Mouse (Mus musculus) frontal cortex, adult (tissue): ENCODE measurements around the gene Ppm1m.
A peak's percentile ranks its signal among the peaks of the same experiment; 100 is the strongest.

Source experiments
- ATAC-seq: cut with Nextera tagmentation; 2 replicates; pipeline ENCODE4 v1.9.2; 2017; ENCODE audit warnings: mild to moderate bottlenecking, moderate library complexity, mixed read lengths; ENCODE audit not compliant: low TSS enrichment

The Ppm1m gene

DNA sequence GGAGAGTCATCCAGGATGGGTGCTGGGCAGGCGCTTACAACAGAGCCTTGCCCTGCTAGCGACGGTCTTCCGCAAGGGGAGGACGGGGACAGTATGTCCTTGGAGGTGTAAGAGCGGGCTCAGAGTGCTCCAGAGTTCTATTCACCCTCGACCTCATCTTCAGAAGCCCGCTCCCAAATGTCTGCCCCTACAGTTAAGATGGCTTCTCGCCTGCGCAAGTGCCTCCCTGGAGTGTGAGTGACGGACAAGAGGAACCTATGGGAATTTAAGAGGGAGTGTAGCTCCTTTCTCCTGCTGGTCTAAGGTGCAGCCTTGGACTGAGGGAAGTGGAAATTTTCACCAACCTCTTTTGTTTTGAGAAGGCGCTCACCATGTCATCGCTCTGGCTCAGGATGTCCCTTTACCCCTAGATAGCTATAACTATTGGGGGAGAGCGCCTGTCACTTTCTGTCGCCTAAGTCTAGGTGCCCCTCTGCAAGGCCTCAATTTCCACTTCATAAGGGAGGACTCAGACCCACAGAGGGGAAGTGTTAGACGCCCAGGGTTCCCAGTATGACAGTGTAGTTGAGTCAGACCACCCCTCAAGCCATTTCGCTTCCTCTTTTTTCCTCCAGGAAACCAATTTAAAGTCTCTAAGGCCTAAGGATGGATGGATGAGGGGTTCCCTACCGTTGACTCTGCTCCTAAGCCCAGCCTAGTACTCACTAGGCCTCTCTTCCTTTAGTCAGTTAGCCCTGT lies at the start of gene Ppm1m:
TSS of gene Ppm1m (minus strand) at position 212 of the 738 bp plus-strand sequence.
- ATAC-seq, result no peak

- ATAC-seq, result no peak
These were observed 43.4 kb upstream of the Ppm1m start for GRCm38 (mm10) chr9:106242813-106243488.

DNA sequence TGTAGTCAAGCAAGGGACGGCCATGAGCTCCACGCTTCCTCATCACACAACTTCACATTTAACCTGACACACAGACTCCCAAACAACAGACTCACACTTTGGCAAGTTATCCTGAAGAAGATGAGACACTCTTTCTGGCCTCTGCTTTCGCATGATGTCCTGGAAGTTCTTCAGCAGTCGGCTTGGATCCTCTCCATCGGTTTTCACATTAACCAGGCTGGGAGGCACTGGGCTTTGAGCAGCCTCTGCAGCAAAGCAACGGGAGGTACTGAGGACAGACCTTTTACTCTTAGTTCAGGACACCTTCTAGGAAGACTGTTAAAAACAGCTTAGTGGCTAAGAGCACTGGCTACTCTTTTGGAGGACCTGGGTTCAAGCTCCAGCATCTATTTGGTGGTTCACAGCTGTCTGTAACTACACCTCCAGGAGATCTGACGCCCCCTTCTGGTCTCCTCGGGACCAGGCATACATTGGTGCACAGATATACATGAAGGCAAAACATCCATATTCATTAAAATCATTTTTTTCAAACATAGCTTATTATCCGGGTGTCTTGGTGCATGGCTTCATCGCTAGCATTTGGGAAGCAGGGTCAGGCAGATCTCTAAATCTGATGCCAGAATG lies 42.1 kb upstream of the Ppm1m start:
- no peak for ATAC-seq

- ATAC-seq, result no peak
These were observed 38.3 kb upstream of the Ppm1m start for GRCm38 (mm10) chr9:106237878-106238277.

GRCm38 (mm10) chr9:106237401-106237800 lies 37.9 kb upstream of the Ppm1m start:
- no peak for ATAC-seq

DNA sequence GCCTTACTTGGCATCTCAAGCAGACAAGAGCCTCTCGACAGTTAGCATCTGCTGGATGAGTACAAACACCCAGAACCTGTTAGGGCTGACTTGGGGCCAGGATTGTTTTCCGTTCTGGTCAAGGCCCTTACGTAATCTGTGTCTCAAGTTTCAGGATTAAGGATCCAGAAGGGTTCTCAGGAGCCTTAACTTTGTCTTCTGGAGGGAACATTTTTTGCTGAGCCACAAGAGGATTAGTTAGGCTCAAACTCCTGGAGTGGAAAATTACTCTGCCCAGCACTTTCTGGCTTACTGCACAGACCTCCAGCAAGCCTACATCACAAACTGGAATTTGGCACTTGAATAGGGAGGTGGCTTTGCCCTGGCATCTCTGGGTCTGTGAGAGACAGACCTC lies 37.3 kb upstream of the Ppm1m start:
- no peak for ATAC-seq

DNA sequence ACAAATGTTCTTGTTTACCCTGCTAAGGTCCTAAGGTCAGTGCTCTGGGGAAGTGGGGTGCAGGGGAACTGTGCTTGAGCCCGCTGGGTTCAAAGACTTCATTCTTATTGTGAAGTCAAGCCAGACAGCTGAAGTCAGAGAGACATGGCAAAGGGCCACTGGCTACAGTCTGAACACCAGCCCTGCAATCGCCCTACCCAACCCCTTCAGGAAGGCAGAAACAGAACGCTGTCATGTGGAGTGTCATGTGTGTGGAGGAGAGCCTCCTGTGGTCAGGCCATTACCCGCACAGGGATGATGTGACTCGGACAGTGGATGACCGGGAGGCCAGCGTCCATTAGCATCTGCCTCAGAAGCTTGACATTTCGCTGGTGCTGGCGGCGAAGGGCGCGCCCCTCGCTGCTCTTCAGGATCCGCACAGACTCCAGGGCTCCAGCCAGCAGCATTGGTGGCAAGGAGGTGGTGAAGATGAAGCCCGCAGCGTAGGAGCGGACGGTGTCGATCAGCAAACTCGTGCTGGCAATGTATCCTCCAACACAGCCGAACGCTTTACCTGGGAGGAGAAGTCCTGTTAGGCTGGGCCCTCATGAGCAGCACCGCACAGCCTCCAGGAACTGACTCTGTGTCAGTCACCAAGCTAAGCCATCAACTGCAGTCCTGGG lies 36.7 kb upstream of the Ppm1m start:
- ATAC-seq, result no peak

GRCm38 (mm10) chr9:106235194-106235830 lies 35.8 kb upstream of the Ppm1m start:
- ATAC-seq, result 0 out of 2 replicates have a peak, but pooled peaks have one; percentile 22

DNA sequence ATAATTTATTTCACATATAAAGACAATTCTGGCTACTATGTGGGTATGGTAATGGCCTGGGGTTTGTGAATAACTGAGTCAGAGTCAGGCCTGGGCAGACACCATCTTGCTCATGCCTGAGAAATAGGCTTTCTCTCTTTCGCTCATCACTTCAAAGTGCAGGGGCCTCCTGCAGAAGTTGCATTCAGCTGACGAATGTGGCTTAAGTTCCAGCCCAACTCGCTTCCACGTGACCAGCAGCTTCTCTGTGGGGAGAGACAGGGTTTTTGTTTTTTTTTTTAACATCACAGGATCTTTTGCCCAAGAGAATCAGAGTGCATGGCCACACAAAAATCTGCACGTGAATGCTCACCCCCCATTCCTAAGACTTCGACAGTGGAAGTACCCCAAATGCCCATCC lies 34.4 kb upstream of the Ppm1m start:
- no peak for ATAC-seq

DNA sequence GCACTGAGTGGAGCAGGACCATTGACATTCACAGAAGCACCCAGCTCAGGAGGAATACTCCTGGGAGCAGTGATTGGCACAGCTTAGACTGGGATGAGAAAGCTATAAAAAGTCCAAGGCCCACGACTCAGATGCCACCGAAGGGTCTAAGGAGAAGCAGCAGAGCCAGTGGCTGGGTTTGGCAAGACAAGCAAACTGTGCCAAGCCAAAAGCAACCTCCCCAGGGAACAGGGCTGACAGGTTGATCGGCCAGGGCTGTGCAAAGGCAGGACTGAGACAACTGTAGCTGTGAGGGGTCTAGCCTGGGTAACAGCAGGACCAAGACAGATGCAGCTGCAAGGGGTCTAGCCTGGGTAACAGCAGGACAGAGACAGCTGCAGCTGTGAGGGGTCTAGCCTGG lies 33.4 kb upstream of the Ppm1m start:
- no peak for ATAC-seq

DNA sequence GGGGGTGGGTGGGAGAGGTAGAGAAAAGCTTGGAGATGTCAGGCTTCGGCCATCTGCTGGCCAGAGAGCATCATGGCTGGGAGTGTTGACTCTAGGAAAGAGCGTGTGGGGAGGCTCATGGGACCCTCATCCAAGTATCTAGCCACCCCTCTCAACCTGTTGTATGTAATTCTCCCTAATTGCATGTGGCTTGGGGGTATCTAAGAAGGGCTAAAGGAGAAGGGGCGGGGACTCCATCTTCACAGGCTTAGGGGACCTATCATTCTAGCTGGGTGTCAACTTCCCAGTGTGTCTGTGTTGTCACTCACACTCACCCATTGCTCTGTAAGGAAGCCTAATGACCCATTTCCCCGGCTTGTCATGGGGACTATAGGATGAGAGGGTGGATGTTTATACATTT lies 32.3 kb upstream of the Ppm1m start:
- no peak for ATAC-seq

DNA sequence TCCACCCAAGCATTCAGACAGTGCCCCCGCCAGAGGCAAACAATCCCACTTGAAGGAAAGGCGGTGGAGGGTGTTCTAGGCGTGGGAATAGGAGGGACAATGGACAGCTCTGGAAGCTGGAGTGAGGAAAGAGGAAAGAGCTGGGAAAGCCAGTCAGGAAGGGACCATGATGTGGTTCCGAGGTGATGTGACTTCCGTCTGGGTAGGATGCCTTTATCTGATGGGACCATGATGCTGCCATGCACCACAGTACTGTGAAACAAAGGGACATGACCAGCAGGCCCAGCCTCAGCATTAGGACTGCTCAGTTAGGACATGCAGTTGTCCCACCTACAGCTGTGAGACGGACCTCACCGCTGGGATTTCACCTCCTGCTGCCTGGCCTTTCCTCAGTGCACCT lies 31.7 kb upstream of the Ppm1m start:
- no peak for ATAC-seq

DNA sequence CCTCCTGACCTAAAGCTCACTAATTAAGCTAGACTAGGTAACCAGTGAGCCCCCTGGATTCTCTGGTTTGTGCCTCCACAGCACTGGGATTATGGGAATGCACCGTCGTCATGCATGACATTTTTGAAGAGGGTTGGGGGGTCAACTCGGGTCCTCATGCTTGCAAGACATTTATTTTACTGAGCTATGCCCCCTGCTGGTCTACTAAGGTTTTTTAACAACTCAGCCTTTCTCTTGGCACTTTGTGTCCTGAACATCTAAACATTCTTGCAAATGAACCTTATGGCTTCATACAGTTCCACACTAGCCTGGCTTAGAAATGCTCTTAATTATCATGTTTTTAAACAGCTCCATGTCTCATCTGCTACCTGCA lies 31.2 kb upstream of the Ppm1m start:
- ATAC-seq, result no peak

- no peak for ATAC-seq
These were observed 30.6 kb upstream of the Ppm1m start for GRCm38 (mm10) chr9:106230051-106230733.

GRCm38 (mm10) chr9:106227790-106228429 lies 28.4 kb upstream of the Ppm1m start:
- no peak for ATAC-seq

GRCm38 (mm10) chr9:106226151-106226682 lies 26.7 kb upstream of the Ppm1m start:
- peak; percentile 82 for ATAC-seq

DNA sequence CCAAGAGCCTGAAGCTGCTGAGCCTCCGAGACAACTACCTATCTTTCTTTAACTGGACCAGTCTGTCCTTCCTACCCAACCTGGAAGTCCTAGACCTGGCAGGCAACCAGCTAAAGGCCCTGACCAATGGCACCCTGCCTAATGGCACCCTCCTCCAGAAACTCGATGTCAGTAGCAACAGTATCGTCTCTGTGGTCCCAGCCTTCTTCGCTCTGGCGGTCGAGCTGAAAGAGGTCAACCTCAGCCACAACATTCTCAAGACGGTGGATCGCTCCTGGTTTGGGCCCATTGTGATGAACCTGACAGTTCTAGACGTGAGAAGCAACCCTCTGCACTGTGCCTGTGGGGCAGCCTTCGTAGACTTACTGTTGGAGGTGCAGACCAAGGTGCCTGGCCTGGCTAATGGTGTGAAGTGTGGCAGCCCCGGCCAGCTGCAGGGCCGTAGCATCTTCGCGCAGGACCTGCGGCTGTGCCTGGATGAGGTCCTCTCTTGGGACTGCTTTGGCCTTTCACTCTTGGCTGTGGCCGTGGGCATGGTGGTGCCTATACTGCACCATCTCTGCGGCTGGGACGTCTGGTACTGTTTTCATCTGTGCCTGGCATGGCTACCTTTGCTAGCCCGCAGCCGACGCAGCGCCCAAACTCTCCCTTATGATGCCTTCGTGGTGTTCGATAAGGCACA lies 26.1 kb upstream of the Ppm1m start:
- no peak for ATAC-seq

DNA sequence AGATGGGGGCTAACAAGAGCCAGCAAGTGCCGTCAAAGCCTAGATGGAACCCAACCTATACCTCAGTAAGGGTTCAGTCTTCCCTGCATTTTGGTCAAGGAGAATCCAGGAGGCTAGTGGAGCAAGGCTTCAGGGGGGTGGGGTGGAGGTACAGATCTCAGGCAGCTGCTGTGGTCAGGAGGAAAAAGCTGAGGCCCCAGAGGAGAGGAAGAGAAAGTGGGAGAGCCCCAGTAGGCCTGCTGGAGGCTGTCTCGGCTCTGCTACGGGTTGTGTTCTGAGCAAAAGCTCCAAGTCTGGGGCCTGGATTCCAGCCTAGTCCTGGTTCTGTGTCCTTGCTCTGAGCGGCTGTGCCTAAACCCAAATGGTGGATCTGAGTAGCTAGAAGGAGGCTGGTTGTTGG lies 23.4 kb upstream of the Ppm1m start:
- no peak for ATAC-seq

GRCm38 (mm10) chr9:106222261-106222851 lies 22.8 kb upstream of the Ppm1m start, which contains the start of gene Tlr9:
Gene Tlr9, plus strand, starts transcription at chr9:106222598.
- no peak for ATAC-seq
